Mouse (Mus musculus): ENCODE results near the gene Vmp1. TPM values are rescaled to one million over a fixed set of nuclear protein-coding genes. Genes with fewer than 3 reads are reported as not detected.

The Vmp1 gene
- total RNA-seq, 2 experiments from 2014 or later = 165 to 171 TPM

DNA sequence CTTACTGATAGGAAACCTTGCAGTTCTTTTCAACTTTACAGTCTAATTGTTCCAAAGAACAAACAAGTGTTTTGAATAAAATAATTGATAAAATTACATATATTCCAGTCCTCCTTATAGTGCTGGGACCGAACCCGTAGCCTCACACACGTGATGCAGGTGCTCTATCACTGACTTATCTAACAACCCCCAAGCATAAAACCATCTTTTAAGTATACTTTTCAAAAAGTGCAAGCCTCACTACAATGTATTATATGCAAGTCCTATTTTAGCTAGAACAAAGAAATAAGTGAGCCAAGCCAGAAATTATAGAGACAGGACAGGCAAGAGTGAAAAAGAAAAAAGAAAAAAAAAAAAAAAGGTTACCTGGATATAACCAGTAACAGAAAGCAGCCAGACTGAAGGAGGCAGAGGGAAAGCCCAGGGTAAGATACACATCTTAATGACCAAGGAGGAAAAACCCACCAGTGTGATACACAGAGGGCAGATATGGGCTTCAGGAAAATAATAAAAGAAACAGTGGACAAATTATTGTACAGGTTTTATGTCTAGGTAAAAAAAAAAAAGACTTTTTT lies 36.7 kb downstream of the Vmp1 start:
- intact Hi-C loops (cut with DNase I) = no loop called here
- no peak for DNase-seq (ENCODE audit: extremely low spot score in 1 of 2, low spot score in 2 of 2)

DNA sequence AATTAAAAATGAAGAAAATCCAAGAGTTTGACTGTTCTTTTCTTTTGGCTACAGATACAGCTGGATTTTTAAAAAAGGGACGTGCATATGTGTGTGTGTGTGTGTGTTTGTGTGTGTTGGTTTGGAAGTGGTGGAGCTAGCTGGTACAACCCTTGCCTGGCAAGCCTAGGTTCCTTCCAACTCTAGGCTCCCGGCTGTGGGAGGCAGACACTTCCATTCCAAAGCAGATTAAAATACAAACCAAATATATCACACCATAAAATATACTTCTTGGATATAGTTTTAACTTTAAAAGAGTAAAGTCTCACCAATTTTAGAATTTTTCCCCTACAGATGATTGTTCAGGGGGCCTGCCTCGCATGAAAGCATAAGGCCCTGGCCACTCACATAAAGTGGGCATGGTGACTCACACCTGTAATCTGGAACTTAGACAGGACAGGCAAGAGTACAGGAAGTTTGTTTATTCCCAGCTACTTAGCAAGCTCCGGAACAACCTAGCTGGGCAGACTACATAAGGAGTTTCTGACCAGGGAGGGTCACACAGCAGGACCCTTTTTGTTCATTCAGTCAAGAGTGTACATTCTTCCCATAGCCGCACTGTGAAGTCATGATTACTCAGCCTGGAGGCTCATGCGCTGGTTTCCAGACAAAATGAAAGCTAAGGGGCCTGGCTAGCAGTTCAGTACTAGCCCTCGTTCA lies 37.4 kb downstream of the Vmp1 start:
- DNase-seq (ENCODE audit: extremely low spot score in 1 of 2, low spot score in 2 of 2) = peak in 1 of 2 experiments; percentile 33
- intact Hi-C loops (cut with DNase I) = no loop called here

DNA sequence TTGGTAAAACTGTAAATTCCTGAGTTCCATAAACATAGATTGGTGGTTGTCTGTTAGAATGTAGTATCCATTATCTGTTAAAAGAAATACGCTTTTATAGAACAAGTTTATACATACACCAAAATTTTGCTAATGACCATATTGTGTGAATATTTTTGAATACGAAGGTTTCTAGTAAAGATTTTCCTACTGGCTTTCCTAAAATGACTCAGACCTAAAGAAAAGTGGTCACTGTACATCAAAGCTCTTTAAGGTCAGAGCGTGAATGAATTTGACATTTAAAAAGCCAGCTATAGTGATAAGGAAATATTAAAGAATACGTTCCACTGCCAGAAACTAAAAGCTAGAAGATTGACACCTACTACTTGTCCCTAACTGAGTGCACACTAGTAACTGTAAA lies 39.1 kb downstream of the Vmp1 start:
- DNase-seq (ENCODE audit: extremely low spot score in 1 of 2, low spot score in 2 of 2) = no peak
- intact Hi-C loops (cut with DNase I) = no loop called here

DNA sequence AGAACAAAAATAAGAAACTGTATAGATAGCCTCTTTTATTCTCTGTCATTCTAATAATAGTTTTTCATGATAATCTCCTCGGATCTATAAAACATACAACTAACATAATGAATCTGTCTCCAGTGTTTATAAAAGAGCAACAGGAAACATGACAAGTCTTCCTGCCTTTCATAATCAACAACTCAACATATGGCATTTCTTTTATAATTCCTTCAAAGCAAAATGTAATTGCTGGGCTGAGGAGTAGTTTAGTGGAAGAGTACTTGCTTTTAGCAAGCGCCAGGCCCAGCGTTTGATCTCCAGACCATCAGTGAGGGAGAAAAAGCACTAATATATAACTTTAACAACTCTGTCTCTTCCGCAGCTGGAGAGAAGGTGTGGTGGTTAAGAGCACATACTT lies 41.9 kb downstream of the Vmp1 start:
- DNase-seq (ENCODE audit: extremely low spot score in 1 of 2, low spot score in 2 of 2) = no peak
- intact Hi-C loops (cut with DNase I) = no loop called here

DNA sequence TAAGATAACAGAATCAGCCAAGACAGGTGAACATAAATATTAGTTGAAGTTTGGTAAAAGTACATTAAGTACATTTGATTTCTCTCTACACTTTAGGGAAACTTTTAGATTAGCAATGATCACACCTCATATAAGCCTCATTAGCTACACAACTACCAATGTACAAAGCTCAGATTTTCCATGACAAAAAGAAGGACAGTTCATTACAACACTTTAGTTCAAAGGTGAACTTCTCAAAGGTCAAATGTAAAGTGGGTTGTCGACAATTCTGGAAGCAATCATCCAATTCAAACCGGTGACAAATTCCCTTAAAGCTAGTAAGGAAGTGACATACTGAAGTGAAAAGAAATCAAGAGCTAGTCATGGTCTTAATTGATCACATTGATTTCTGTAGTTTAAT lies 45.9 kb downstream of the Vmp1 start:
- DNase-seq (ENCODE audit: extremely low spot score in 1 of 2, low spot score in 2 of 2) = no peak
- intact Hi-C loops (cut with DNase I) = no loop called here

DNA sequence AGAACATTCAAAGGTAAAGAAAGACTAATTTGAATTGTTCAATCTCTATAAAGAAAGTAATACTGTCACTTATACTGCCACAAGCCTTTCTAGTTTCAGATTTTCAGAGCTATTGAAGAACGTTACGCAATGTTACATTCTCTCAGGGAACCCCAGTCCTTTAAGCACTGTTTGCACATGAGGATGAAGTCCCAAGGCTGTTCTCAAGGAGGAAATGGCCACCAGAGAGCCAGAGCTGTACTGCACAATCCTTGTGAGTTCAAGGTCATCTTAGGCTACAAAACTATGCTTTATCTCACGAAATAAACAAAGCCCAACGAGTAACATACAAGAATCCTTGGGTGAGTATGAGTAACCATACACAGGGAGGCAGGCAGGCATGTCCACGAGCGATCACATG lies 49.2 kb downstream of the Vmp1 start:
- intact Hi-C loops (cut with DNase I) = no loop called here
- DNase-seq (ENCODE audit: extremely low spot score in 1 of 2, low spot score in 2 of 2) = no peak

DNA sequence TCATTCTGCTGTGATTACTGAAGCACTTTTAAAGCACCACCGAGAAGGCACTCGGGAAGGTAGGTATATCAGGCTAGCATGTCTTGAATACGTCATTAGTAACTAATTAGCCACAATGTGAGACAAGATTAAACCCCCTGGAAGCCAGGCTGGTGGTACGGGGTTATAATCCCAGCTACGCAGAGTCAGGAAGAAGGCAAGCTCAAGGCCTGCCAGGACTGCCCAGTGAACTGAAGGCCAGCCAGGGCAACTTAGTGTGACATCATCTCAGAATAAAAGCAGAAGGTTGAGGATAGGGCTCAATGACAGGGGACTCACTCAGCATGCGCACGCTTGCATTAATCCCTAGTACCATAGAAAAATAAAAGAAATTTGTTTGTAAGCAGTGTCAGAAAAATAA lies 53.7 kb downstream of the Vmp1 start:
- DNase-seq (ENCODE audit: extremely low spot score in 1 of 2, low spot score in 2 of 2) = no peak
- intact Hi-C loops (cut with DNase I) = no loop called here

DNA sequence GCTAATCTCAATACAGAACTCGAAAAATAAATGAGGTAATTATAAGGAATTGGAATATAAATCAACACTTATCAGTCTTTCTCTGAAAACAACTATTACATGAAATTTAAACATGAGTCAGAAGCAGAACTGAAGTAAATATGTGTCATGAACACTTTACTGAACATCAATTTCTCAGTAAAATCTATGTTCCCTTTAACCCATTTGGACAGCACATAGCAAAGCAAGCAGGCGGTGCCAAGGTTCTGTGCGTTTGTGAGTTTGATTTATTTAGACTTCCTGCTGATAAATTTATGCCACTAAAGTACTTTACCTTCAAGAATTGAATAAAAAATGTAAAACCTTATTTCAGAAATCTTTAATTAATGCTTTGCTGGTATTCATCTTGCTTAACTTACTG lies 54.2 kb downstream of the Vmp1 start:
- intact Hi-C loops (cut with DNase I) = no loop called here
- no peak for DNase-seq (ENCODE audit: extremely low spot score in 1 of 2, low spot score in 2 of 2)

DNA sequence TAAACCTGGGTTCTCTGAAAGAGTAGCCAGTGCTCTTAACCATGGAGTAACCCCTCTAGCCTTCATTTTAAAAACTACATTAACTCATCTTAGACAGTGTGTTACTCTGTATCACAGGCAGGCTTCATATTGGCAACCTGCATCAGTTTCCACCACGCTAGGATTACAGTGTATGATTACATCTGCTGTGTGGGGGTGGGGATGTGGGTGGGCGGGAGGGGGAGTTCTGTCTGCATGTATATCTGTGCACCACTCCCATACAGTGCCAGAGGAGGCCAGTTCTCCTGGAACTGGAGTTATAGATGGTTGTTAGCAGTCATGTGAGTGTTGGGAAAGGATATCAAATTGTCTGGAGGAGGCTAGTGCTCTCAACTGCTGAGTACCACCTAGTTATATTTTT lies 55.2 kb downstream of the Vmp1 start:
- intact Hi-C loops (cut with DNase I) = no loop called here
- DNase-seq (ENCODE audit: extremely low spot score in 1 of 2, low spot score in 2 of 2) = no peak

DNA sequence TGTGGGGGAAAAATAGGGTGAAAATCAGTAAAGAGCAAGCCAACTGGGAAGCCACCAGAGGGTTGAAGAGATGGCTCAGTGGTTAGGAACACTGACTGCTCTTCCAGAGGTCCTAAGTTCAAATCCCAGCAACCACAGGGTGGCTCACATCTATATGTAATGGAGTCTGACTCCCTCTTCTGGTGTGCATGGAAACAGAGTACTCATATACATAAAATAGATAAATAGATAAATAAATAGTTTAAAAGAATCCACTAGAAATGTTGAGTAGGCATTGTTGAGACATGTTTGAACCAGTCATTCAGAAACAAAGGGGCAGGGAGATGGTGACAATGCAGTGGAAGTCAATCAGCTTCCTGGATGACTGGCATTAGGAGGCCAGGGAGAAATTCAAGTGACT lies 56.0 kb downstream of the Vmp1 start:
- DNase-seq (ENCODE audit: extremely low spot score in 1 of 2, low spot score in 2 of 2) = no peak
- intact Hi-C loops (cut with DNase I) = no loop called here

DNA sequence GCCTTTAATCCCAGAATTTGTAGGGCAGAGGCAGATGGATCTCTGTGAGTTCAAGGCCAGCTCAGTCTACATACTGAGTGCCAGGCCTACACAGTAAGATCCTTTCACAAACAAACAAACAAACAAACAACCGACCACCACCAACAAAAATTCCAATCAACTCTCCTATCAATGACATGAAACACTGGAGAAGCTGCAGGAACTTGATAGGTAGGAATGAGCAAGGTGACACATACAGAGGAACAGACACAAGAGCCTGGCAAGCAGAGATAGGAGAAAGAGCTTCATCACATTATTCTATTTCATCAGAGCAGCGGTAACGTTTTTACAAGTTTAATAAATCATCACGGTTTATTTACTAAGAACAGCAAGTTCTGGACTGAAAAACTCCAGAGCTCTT lies 56.9 kb downstream of the Vmp1 start:
- DNase-seq (ENCODE audit: extremely low spot score in 1 of 2, low spot score in 2 of 2) = no peak
- intact Hi-C loops (cut with DNase I) = no loop called here

DNA sequence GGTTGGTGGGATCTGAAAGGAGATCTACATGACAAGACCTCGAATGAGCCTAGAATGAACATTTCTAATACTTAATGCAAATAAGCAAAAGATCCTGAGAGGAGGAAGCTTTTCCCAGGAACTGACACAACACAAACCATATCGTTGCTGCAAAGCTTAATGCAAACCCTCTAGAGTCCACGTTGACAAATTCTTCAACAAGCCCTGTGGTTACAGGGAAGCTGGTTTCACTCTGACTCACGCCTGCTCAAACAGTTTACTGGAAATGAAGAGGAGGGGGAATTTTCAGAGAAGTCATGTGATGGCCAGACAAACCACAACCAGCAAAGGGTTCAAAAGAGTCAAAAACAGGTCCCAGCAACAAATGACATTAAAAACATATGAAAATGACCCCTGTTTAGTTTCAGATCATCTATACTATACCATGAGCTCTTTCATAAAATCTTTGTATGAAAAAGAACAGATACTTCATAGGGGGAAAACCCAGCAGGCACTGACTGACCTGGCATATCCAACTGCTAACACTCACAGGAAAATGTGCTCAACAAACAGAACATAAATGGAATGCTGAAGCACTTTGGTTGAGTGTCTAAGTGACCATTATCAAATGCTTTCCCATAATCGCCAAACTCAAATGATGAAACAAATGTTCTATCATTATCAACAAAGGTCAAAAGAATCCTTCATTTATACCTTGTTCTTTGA lies 59.2 kb downstream of the Vmp1 start:
- intact Hi-C loops (cut with DNase I) = no loop called here
- DNase-seq (ENCODE audit: extremely low spot score in 1 of 2, low spot score in 2 of 2) = no peak

DNA sequence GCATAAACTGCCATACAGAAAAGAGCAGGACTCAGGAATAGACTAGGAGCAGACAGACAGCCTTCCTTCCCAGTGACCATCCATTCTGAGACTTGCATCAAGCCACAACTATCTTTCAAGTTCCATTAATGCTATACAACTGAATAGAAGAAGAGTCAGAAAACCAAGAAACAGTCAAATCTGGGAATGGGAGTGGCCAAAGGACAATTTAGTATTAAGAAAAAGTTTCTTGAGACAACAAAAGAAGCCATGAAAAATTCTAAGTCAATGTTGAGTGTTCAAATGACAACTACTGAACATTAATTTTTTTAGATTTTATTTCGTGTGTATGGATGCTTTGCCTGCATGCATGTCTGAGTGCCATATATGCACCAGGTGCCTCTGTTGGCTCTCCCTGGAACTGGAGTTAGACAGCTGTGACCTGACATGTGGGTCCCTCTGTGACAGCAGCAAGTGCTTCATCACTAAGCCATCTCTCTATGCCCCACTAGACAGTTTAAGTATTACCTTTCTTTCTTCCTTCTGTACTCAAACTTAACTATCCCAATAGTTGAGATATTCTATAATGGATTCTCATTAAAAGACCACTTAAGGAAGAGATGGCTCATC lies 60.1 kb downstream of the Vmp1 start:
- intact Hi-C loops (cut with DNase I) = no loop called here
- no peak for DNase-seq (ENCODE audit: extremely low spot score in 1 of 2, low spot score in 2 of 2)

DNA sequence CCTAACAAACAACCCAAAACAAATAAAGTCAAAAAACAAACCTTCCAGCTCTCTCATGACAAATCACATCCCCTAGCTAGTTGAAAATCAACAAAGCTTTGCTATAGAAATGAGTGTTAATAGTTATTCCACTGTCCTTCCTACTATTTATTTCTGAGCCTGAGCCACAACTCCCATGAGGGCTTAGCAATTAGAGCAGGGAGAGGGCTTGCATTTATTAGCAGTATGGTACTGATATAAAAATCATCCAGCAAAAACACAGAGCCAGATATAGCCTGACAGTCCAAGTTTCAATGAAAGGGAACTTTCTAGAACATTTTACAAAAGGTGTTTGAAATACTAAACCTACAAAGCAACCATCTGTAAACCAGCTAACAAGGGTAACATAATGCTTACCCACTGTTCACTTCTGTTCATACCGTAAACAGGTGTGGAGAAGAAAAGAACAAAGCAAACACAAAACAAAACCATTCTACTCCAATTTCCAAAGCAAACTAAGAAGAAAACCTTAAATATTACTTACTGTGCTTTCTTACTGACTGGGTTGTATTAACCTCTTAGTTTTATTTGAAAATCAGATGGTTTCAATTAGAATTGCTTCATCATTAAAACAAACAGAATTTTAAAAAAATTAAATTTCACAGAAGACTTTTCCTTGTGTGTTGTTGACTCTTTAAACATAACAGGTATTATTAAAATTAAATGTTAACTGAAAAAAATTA lies 61.3 kb downstream of the Vmp1 start:
- intact Hi-C loops (cut with DNase I) = no loop called here
- DNase-seq (ENCODE audit: extremely low spot score in 1 of 2, low spot score in 2 of 2) = no peak

DNA sequence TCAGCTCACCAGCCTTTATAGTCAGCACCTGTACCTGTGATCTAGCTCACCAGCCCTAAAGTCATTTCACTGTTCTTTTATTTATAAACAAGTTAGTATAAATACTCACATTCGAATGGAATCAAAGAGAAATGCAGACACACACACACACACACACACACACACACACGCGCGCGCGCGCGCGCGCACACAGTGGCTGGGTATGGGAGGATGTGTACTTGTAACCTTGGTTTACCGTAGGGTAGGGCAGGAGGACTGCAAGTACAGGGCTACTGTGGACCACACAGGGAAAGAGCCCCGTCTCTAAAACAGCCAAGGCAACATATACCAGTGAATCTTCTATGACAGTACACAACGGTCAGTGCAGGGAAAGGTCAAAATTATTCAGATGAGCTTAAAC lies 62.5 kb downstream of the Vmp1 start:
- intact Hi-C loops (cut with DNase I) = no loop called here
- DNase-seq (ENCODE audit: extremely low spot score in 1 of 2, low spot score in 2 of 2) = no peak

DNA sequence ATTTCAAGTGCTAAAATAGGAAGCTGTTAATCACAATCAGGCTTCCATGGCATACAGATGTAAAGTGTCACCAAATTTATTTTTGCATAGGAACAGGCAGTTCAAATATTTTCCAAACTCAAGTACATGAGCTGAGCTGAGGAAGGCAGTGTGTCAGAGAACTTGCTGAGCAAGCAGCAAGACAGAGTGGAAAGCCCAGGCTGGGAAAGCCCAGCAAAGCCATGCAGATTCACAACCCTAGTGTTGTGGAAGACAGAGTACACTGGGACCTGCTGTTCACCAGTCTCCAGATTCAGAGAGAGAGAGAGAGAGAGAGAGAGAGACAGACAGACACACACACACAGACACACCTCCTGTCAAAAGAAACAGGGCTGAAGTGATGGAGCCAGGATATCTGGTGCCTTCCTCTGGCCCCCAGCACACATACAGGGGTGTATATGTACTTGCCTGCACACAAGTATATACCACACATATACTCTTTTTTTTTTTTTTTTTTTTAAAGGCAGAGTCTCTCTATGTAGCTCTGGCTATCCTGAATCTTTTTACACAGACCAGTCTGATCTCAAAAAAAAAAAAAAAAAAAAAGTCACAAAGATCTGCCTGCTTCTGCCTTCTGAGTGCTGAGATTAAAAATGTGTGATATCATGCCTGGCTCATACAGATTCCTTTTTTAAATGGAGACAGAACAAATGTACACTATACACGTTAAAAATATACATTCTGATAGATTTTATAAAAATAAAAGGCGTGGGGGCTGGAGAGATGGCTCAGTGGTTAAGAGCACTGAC lies 64.9 kb downstream of the Vmp1 start:
- intact Hi-C loops (cut with DNase I) = no loop called here
- no peak for DNase-seq (ENCODE audit: extremely low spot score in 1 of 2, low spot score in 2 of 2)

DNA sequence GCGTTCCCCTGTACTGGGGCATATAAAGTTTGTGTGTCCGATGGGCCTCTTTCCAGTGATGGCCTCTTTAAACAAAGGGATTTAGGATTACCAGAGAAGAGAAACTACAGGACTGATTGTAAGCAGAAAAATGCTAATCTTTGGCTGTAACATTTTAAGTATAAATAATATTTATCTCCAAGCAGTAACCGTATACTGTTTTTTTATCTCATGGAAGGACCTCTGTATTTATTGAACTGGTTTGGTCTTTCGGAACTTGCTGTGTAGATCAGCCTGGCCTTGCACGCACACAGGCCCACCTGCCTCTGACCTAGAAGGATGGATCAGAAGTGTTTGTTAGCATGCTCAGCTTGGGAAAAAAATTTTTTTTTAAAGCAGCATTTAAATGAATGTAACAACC lies 69.0 kb downstream of the Vmp1 start:
- DNase-seq (ENCODE audit: extremely low spot score in 1 of 2, low spot score in 2 of 2) = no peak
- intact Hi-C loops (cut with DNase I) = no loop called here

DNA sequence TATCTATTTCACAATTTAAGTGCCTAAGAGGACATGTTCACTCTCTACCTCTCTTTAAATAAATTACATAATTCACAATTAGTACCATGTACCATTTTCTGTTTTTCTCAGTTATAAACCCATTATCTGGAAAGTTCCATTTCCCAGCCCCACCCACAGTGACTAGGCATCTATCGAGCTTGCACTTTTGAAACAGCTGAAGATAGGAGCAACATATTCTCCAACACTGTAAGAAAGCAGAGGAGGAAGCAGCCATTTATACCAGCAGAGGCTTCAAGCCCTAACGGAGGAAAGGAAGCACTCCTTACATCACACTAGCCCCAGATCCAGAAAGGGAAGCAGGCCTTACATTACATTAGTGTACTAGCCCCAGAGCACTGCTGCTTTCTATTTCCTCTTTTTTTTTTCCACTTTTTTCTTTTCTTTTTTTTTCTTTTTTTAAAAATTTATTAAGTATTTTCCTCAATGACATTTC lies 69.5 kb downstream of the Vmp1 start:
- intact Hi-C loops (cut with DNase I) = no loop called here
- peak in 1 of 2 experiments; percentile 7 for DNase-seq (ENCODE audit: extremely low spot score in 1 of 2, low spot score in 2 of 2)

DNA sequence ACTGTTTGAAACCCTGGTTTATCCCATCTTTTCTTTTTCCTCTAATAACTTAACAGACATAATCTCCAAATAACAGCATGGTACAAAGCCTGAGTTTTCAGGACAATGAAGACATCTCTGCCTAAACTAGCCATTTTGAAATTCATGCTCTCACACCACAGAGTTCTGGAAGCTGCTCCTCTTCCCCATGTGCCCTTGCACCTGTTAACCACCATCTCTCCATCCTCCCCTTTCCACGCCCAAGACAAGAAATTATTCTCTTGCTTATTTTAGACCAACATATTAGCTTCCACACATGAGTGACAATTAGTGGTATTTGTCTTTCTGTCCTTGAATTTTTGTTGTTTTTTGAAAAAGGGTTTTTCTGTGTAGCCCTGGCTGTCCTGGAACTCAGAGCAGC lies 71.6 kb downstream of the Vmp1 start:
- intact Hi-C loops (cut with DNase I) = no loop called here
- DNase-seq (ENCODE audit: extremely low spot score in 1 of 2, low spot score in 2 of 2) = no peak

All from left cerebral cortex, postnatal 10 days (tissue).